Mouse (Mus musculus): ENCODE results near the gene Wdpcp. TPM values are rescaled to one million over a fixed set of nuclear protein-coding genes. Genes with fewer than 3 reads are reported as not detected.

The Wdpcp gene
- polyA plus RNA-seq, 1 experiment from 2014 or later, result 11.4 TPM

GRCm38 (mm10) chr11:21547518-21547917 is 24.5 kb upstream of the Wdpcp start:
- DNase-seq (ENCODE audit: low spot score) (no peak), ATAC-seq (ENCODE audit: low FRiP score) (no peak)
- Histone ChIP-seq H3K4me1 (replicated peaks; ENCODE audit: control insufficient read depth, insufficient read depth, low read length) (no peaks in the 10 kb centered on the region), H3K9ac (no peak overlapping the region), H3K36me3 (replicated peaks; ENCODE audit: control insufficient read depth, insufficient read depth) (no peaks in the 10 kb centered on the region), H3K27me3 (ENCODE audit: control insufficient read depth, insufficient read depth, low read length) (no peaks in the 10 kb centered on the region), H3K27ac (no peak overlapping the region), H3K4me2 (replicated peaks) (no peak overlapping the region), H3K4me3 (replicated peaks; ENCODE audit: low read length) (no peak overlapping the region), H3K9me3 (ENCODE audit: control insufficient read depth, low read length) (no peaks in the 10 kb centered on the region)

GRCm38 (mm10) chr11:21549052-21549451 is 23.0 kb upstream of the Wdpcp start:
- ATAC-seq (ENCODE audit: low FRiP score) (no peak), DNase-seq (ENCODE audit: low spot score) (no peak)
- H3K4me1 ChIP-seq (replicated peaks; ENCODE audit: control insufficient read depth, insufficient read depth, low read length), result no peaks in the 10 kb centered on the region
- 94% methylated on average over 2 of the region's 2 CpGs for WGBS
- no peak overlapping the region for H3K4me2 ChIP-seq (replicated peaks)
- no peaks in the 10 kb centered on the region for H3K9me3 ChIP-seq (ENCODE audit: control insufficient read depth, low read length)
- H3K27me3 ChIP-seq (ENCODE audit: control insufficient read depth, insufficient read depth, low read length), result no peaks in the 10 kb centered on the region
- no peak overlapping the region for H3K4me3 ChIP-seq (replicated peaks; ENCODE audit: low read length)
- no peaks in the 10 kb centered on the region for H3K36me3 ChIP-seq (replicated peaks; ENCODE audit: control insufficient read depth, insufficient read depth)
- no peak overlapping the region for H3K9ac ChIP-seq
- H3K27ac ChIP-seq, result no peak overlapping the region

GRCm38 (mm10) chr11:21549754-21550153 is 22.3 kb upstream of the Wdpcp start:
- Histone ChIP-seq H3K4me1 (replicated peaks; ENCODE audit: control insufficient read depth, insufficient read depth, low read length) (no peaks in the 10 kb centered on the region), H3K27ac (no peak overlapping the region), H3K4me3 (replicated peaks; ENCODE audit: low read length) (no peak overlapping the region), H3K27me3 (ENCODE audit: control insufficient read depth, insufficient read depth, low read length) (no peaks in the 10 kb centered on the region), H3K9ac (no peak overlapping the region), H3K4me2 (replicated peaks) (no peak overlapping the region), H3K36me3 (replicated peaks; ENCODE audit: control insufficient read depth, insufficient read depth) (0 out of 2 replicates have a peak, but pooled peaks cover 2% of the 10 kb centered on the region), H3K9me3 (ENCODE audit: control insufficient read depth, low read length) (no peaks in the 10 kb centered on the region)
- WGBS, result 93% methylated on average over 4 of the region's 4 CpGs
- no peak for ATAC-seq (ENCODE audit: low FRiP score)
- DNase-seq (ENCODE audit: low spot score), result no peak

- 79% methylated on average over 12 of the region's 12 CpGs for WGBS
- Histone ChIP-seq H3K4me2 (replicated peaks) (no peak overlapping the region), H3K4me1 (replicated peaks; ENCODE audit: control insufficient read depth, insufficient read depth, low read length) (no peaks in the 10 kb centered on the region), H3K36me3 (replicated peaks; ENCODE audit: control insufficient read depth, insufficient read depth) (0 out of 2 replicates have a peak, but pooled peaks cover 4% of the 10 kb centered on the region), H3K9ac (no peak overlapping the region), H3K4me3 (replicated peaks; ENCODE audit: low read length) (no peak overlapping the region), H3K27me3 (ENCODE audit: control insufficient read depth, insufficient read depth, low read length) (no peaks in the 10 kb centered on the region), H3K27ac (no peak overlapping the region), H3K9me3 (ENCODE audit: control insufficient read depth, low read length) (no peaks in the 10 kb centered on the region)
- DNase-seq (ENCODE audit: low spot score), result no peak
- no peak for ATAC-seq (ENCODE audit: low FRiP score)
Observed at GRCm38 (mm10) chr11:21550222-21551173, 21.5 kb upstream of the Wdpcp start.

- H3K9me3 ChIP-seq (ENCODE audit: control insufficient read depth, low read length), result no peaks in the 10 kb centered on the region
- H3K27ac ChIP-seq, result no peak overlapping the region
- ATAC-seq (ENCODE audit: low FRiP score) (no peak), DNase-seq (ENCODE audit: low spot score) (no peak)
- WGBS, result 90% methylated on average over 3 of the region's 3 CpGs
- H3K4me3 ChIP-seq (replicated peaks; ENCODE audit: low read length), result no peak overlapping the region
- no peak overlapping the region for H3K4me2 ChIP-seq (replicated peaks)
- H3K4me1 ChIP-seq (replicated peaks; ENCODE audit: control insufficient read depth, insufficient read depth, low read length), result no peaks in the 10 kb centered on the region
- H3K36me3 ChIP-seq (replicated peaks; ENCODE audit: control insufficient read depth, insufficient read depth), result peaks cover 9% of the 10 kb centered on the region; the same call in 1 of the 2 replicates
- H3K9ac ChIP-seq, result no peak overlapping the region
- no peaks in the 10 kb centered on the region for H3K27me3 ChIP-seq (ENCODE audit: control insufficient read depth, insufficient read depth, low read length)
Observed at GRCm38 (mm10) chr11:21552049-21552448, 20.0 kb upstream of the Wdpcp start.

GRCm38 (mm10) chr11:21559727-21560126 is 12.3 kb upstream of the Wdpcp start:
- H3K27me3 ChIP-seq (ENCODE audit: control insufficient read depth, insufficient read depth, low read length), result no peaks in the 10 kb centered on the region
- ATAC-seq (ENCODE audit: low FRiP score) (no peak), DNase-seq (ENCODE audit: low spot score) (no peak)
- peaks cover 72% of the 10 kb centered on the region for H3K36me3 ChIP-seq (replicated peaks; ENCODE audit: control insufficient read depth, insufficient read depth)
- no peak overlapping the region for H3K4me2 ChIP-seq (replicated peaks)
- no peak overlapping the region for H3K4me3 ChIP-seq (replicated peaks; ENCODE audit: low read length)
- no peaks in the 10 kb centered on the region for H3K9me3 ChIP-seq (ENCODE audit: control insufficient read depth, low read length)
- H3K9ac ChIP-seq, result no peak overlapping the region
- WGBS, result 90% methylated on average over 11 of the region's 11 CpGs
- no peaks in the 10 kb centered on the region for H3K4me1 ChIP-seq (replicated peaks; ENCODE audit: control insufficient read depth, insufficient read depth, low read length)
- no peak overlapping the region for H3K27ac ChIP-seq

- no peaks in the 10 kb centered on the region for H3K9me3 ChIP-seq (ENCODE audit: control insufficient read depth, low read length)
- 97% methylated on average over 5 of the region's 5 CpGs for WGBS
- no peak overlapping the region for H3K4me3 ChIP-seq (replicated peaks; ENCODE audit: low read length)
- peaks cover 81% of the 10 kb centered on the region for H3K36me3 ChIP-seq (replicated peaks; ENCODE audit: control insufficient read depth, insufficient read depth)
- H3K9ac ChIP-seq, result no peak overlapping the region
- no peaks in the 10 kb centered on the region for H3K27me3 ChIP-seq (ENCODE audit: control insufficient read depth, insufficient read depth, low read length)
- H3K27ac ChIP-seq, result no peak overlapping the region
- H3K4me2 ChIP-seq (replicated peaks), result no peak overlapping the region
- no peak for ATAC-seq (ENCODE audit: low FRiP score)
- H3K4me1 ChIP-seq (replicated peaks; ENCODE audit: control insufficient read depth, insufficient read depth, low read length), result no peaks in the 10 kb centered on the region
- no peak for DNase-seq (ENCODE audit: low spot score)
Observed at GRCm38 (mm10) chr11:21561347-21561746, 10.7 kb upstream of the Wdpcp start.

GRCm38 (mm10) chr11:21563617-21564325 is 8.3 kb upstream of the Wdpcp start:
- no peak for ATAC-seq (ENCODE audit: low FRiP score)

GRCm38 (mm10) chr11:21564681-21565405 is 7.2 kb upstream of the Wdpcp start:
- DNase-seq (ENCODE audit: low spot score), result no peak
- 92% methylated on average over 9 of the region's 9 CpGs for WGBS
- Histone ChIP-seq H3K9ac (no peak overlapping the region), H3K27me3 (ENCODE audit: control insufficient read depth, insufficient read depth, low read length) (no peaks in the 10 kb centered on the region), H3K4me2 (replicated peaks) (no peak overlapping the region), H3K4me1 (replicated peaks; ENCODE audit: control insufficient read depth, insufficient read depth, low read length) (peaks cover 7% of the 10 kb centered on the region), H3K27ac (no peak overlapping the region), H3K4me3 (replicated peaks; ENCODE audit: low read length) (no peak overlapping the region), H3K36me3 (replicated peaks; ENCODE audit: control insufficient read depth, insufficient read depth) (peaks cover 62% of the 10 kb centered on the region), H3K9me3 (ENCODE audit: control insufficient read depth, low read length) (no peaks in the 10 kb centered on the region)
- ATAC-seq (ENCODE audit: low FRiP score), result no peak

More at GRCm38 (mm10) chr11:21563617-21564325, 8.3 kb upstream of the Wdpcp start:
- no peak overlapping the region for H3K9ac ChIP-seq
- no peak overlapping the region for H3K4me2 ChIP-seq (replicated peaks)
- 92% methylated on average over 4 of the region's 4 CpGs for WGBS
- H3K9me3 ChIP-seq (ENCODE audit: control insufficient read depth, low read length), result no peaks in the 10 kb centered on the region
- H3K27ac ChIP-seq, result no peak overlapping the region
- no peak for DNase-seq (ENCODE audit: low spot score)
- no peaks in the 10 kb centered on the region for H3K27me3 ChIP-seq (ENCODE audit: control insufficient read depth, insufficient read depth, low read length)
- H3K4me1 ChIP-seq (replicated peaks; ENCODE audit: control insufficient read depth, insufficient read depth, low read length), result 0 out of 2 replicates have a peak, but pooled peaks cover 2% of the 10 kb centered on the region
- H3K36me3 ChIP-seq (replicated peaks; ENCODE audit: control insufficient read depth, insufficient read depth), result peaks cover 73% of the 10 kb centered on the region
- H3K4me3 ChIP-seq (replicated peaks; ENCODE audit: low read length), result no peak overlapping the region
